Comparison of ENCODE assay signal across 24 mouse cellular contexts in genomic region chr15:83666418-83666817, GRCm38 (mm10). TPM values are rescaled to one million over a fixed set of nuclear protein-coding genes. Genes with fewer than 3 reads are reported as not detected.
A peak's percentile ranks its signal among the peaks of the same experiment; 100 is the strongest.
DNase-seq lines count a peak whose midpoint lies in the region; ATAC-seq and TF ChIP-seq lines count a peak whose summit lies in the region.
"Had no signal": no experiment of that assay in that cellular context is flagged by ENCODE, and none has a peak within 500 bp of the region (broad histone marks: within the 10 kb centered on the region; RNA-seq: fewer than 3 reads in every experiment).

No protein-coding gene starts in this region.

- H3K27ac ChIP-seq in forebrain, embryonic 10.5 days: peak overlapping the region; percentile 53; the same call in 1 of the 2 replicates
- H3K27ac ChIP-seq in forebrain, embryonic 16.5 days (ENCODE audit: low read length): no peak overlapping the region
- H3K27ac ChIP-seq in kidney, postnatal 0 days: no peak overlapping the region
- peak overlapping the region; percentile 76 for H3K27ac ChIP-seq in limb, embryonic 10.5 days
- no peak overlapping the region for H3K27ac ChIP-seq in neural tube, embryonic 13.5 days (replicated peaks)
- no peak overlapping the region for H3K27ac ChIP-seq in heart, embryonic 10.5 days
- H3K27ac ChIP-seq: forebrain, embryonic 13.5 days; hindbrain, embryonic 14.5 days; liver, embryonic 15.5 days; lung, embryonic 15.5 days had no signal

- no peak for ATAC-seq in forebrain, embryonic 16.5 days
- no peak; the same call in 1 of the 2 replicates for ATAC-seq in kidney, postnatal 0 days (replicated peaks; ENCODE audit: low FRiP score, low read depth)
- peak; percentile 52 for ATAC-seq in neural tube, embryonic 13.5 days (ENCODE audit: low read depth)
- ATAC-seq: forebrain, embryonic 13.5 days had no signal

- H3K4me3 ChIP-seq in forebrain, embryonic 10.5 days: no peak overlapping the region
- no peak overlapping the region for H3K4me3 ChIP-seq in forebrain, embryonic 16.5 days (replicated peaks; ENCODE audit: low read length)
- H3K4me3 ChIP-seq in kidney, postnatal 0 days (replicated peaks; ENCODE audit: low read depth, low read length): no peak overlapping the region
- H3K4me3 ChIP-seq in limb, embryonic 10.5 days: peak overlapping the region; percentile 14; the same call in 1 of the 2 replicates
- H3K4me3 ChIP-seq in neural tube, embryonic 13.5 days: no peak overlapping the region
- no peak overlapping the region for H3K4me3 ChIP-seq in heart, embryonic 10.5 days
- H3K4me3 ChIP-seq: forebrain, embryonic 13.5 days; heart, embryonic 13.5 days; liver, embryonic 15.5 days; lung, embryonic 15.5 days; megakaryocyte, embryonic 14.5 days had no signal

- H3K4me1 ChIP-seq in forebrain, embryonic 10.5 days: peaks cover 74% of the 10 kb centered on the region
- peaks cover 18% of the 10 kb centered on the region for H3K4me1 ChIP-seq in forebrain, embryonic 16.5 days (replicated peaks; ENCODE audit: control insufficient read depth, insufficient read depth, low read length)
- no peaks in the 10 kb centered on the region for H3K4me1 ChIP-seq in kidney, postnatal 0 days (replicated peaks; ENCODE audit: insufficient read depth, low read length)
- H3K4me1 ChIP-seq in limb, embryonic 10.5 days: peaks cover 92% of the 10 kb centered on the region
- peaks cover 36% of the 10 kb centered on the region for H3K4me1 ChIP-seq in neural tube, embryonic 13.5 days (replicated peaks)
- H3K4me1 ChIP-seq in heart, embryonic 10.5 days: peaks cover 32% of the 10 kb centered on the region
- H3K4me1 ChIP-seq: liver, embryonic 15.5 days; lung, embryonic 15.5 days; megakaryocyte, embryonic 14.5 days had no signal

- no peaks in the 10 kb centered on the region for H3K9me3 ChIP-seq in forebrain, embryonic 10.5 days
- no peaks in the 10 kb centered on the region for H3K9me3 ChIP-seq in forebrain, embryonic 16.5 days (ENCODE audit: control insufficient read depth, low read length)
- H3K9me3 ChIP-seq in kidney, postnatal 0 days (replicated peaks; ENCODE audit: low read length): no peaks in the 10 kb centered on the region
- H3K9me3 ChIP-seq in limb, embryonic 10.5 days (replicated peaks): no peaks in the 10 kb centered on the region
- H3K9me3 ChIP-seq in neural tube, embryonic 13.5 days: no peaks in the 10 kb centered on the region
- no peaks in the 10 kb centered on the region for H3K9me3 ChIP-seq in heart, embryonic 10.5 days
- H3K9me3 ChIP-seq: forebrain, embryonic 13.5 days; heart, embryonic 13.5 days; liver, embryonic 15.5 days; lung, embryonic 15.5 days; megakaryocyte, embryonic 14.5 days had no signal

- H3K4me2 ChIP-seq in forebrain, embryonic 16.5 days (ENCODE audit: low read length): no peak overlapping the region
- H3K4me2 ChIP-seq in kidney, postnatal 0 days (ENCODE audit: low read length): no peak overlapping the region
- H3K4me2 ChIP-seq in neural tube, embryonic 13.5 days: no peak overlapping the region
- H3K4me2 ChIP-seq: forebrain, embryonic 13.5 days; heart, embryonic 13.5 days; hindbrain, embryonic 14.5 days; liver, embryonic 15.5 days; lung, embryonic 15.5 days had no signal

- DNase-seq in forebrain, embryonic 10.5 days (ENCODE audit: extremely low spot score, low spot score): no peak
- peak; percentile 83 for DNase-seq in kidney, postnatal 0 days (ENCODE audit: low spot score)
- no peak for DNase-seq in kidney, postnatal 14 days
- DNase-seq in limb, embryonic 10.5 days (ENCODE audit: low spot score): peak; percentile 84
- DNase-seq in testis, postnatal 10 days (ENCODE audit: low spot score): no peak
- DNase-seq in heart, embryonic 10.5 days (ENCODE audit: low spot score): no peak
- DNase-seq: cerebellum, adult 8-10 months; gastrocnemius, postnatal 10 days; heart, adult 11 months; kidney, adult 2 months; layer of hippocampus, postnatal 36 days; liver; lung, postnatal 36 days; right cerebral cortex, postnatal 25 days; spleen, adult 18-20 months; thymus, postnatal 25 days had no signal

- WGBS in forebrain, embryonic 10.5 days: 85% methylated on average over 10 of the region's 10 CpGs
- WGBS in forebrain, embryonic 16.5 days: 92% methylated on average over 10 of the region's 10 CpGs
- WGBS in kidney, postnatal 0 days: 32% methylated on average over 10 of the region's 10 CpGs
- 15% methylated on average over 10 of the region's 10 CpGs for WGBS in limb, embryonic 10.5 days
- WGBS in neural tube, embryonic 13.5 days: 26% methylated on average over 10 of the region's 10 CpGs
- 82% methylated on average over 10 of the region's 10 CpGs for WGBS in heart, embryonic 10.5 days

- TF ChIP-seq CTCF in kidney, postnatal 0 days (IDR thresholded peaks at IDR 0.05; ENCODE audit: low read depth): no peak

- peaks cover 44% of the 10 kb centered on the region for H3K36me3 ChIP-seq in forebrain, embryonic 10.5 days (replicated peaks)
- no peaks in the 10 kb centered on the region for H3K36me3 ChIP-seq in forebrain, embryonic 16.5 days (ENCODE audit: control insufficient read depth, insufficient read depth)
- no peaks in the 10 kb centered on the region for H3K36me3 ChIP-seq in kidney, postnatal 0 days (ENCODE audit: insufficient read depth, low read length)
- peaks cover 51% of the 10 kb centered on the region for H3K36me3 ChIP-seq in limb, embryonic 10.5 days
- H3K36me3 ChIP-seq in neural tube, embryonic 13.5 days: no peaks in the 10 kb centered on the region
- no peaks in the 10 kb centered on the region for H3K36me3 ChIP-seq in heart, embryonic 10.5 days
- H3K36me3 ChIP-seq: heart, embryonic 13.5 days; liver, embryonic 15.5 days; lung, embryonic 15.5 days had no signal

- no peak overlapping the region for H3K9ac ChIP-seq in forebrain, embryonic 16.5 days (replicated peaks; ENCODE audit: low read depth, low read length)
- no peak overlapping the region for H3K9ac ChIP-seq in kidney, postnatal 0 days (ENCODE audit: low read depth, low read length)
- no peak overlapping the region for H3K9ac ChIP-seq in neural tube, embryonic 13.5 days
- H3K9ac ChIP-seq: heart, embryonic 13.5 days; hindbrain, embryonic 14.5 days; liver, embryonic 15.5 days; lung, embryonic 15.5 days had no signal

- peaks cover 35% of the 10 kb centered on the region for H3K27me3 ChIP-seq in forebrain, embryonic 10.5 days (ENCODE audit: poor library complexity, severe bottlenecking)
- no peaks in the 10 kb centered on the region for H3K27me3 ChIP-seq in forebrain, embryonic 16.5 days (replicated peaks; ENCODE audit: control insufficient read depth, insufficient read depth, low read length)
- no peaks in the 10 kb centered on the region for H3K27me3 ChIP-seq in kidney, postnatal 0 days (ENCODE audit: insufficient read depth, low read length)
- H3K27me3 ChIP-seq in limb, embryonic 10.5 days (ENCODE audit: low read depth, poor library complexity, severe bottlenecking): peaks cover 29% of the 10 kb centered on the region
- H3K27me3 ChIP-seq in neural tube, embryonic 13.5 days: peaks cover 13% of the 10 kb centered on the region
- peaks cover 18% of the 10 kb centered on the region; the same call in 1 of the 2 replicates for H3K27me3 ChIP-seq in heart, embryonic 10.5 days (ENCODE audit: insufficient read depth, poor library complexity, severe bottlenecking)
- H3K27me3 ChIP-seq: forebrain, embryonic 13.5 days; liver, embryonic 15.5 days had no signal

RNA-seq across cellular contexts. Expression of gene Scube1, which starts 58.4 kb away (rescaled TPM):
- polyA plus RNA-seq in forebrain, embryonic 10.5 days (2016; fragmentation: Nextera tagmentation; extraction: Ambion mirVana): 58.7 and 68.0 TPM in 2 replicates
- 21.9 and 23.6 TPM in 2 replicates for polyA plus RNA-seq in forebrain, embryonic 16.5 days (2015; fragmentation: Nextera tagmentation; extraction: Ambion mirVana)
- polyA plus RNA-seq in kidney, postnatal 0 days (2015; fragmentation: Nextera tagmentation; extraction: Ambion mirVana): 3.0 and 3.3 TPM in 2 replicates
- polyA plus RNA-seq in limb, embryonic 10.5 days (2016; fragmentation: Nextera tagmentation; extraction: Ambion mirVana): 124 TPM in 2 replicates
- 18.1 and 19.2 TPM in 2 replicates for polyA plus RNA-seq in neural tube, embryonic 13.5 days (2015; fragmentation: Nextera tagmentation; extraction: Ambion mirVana)
- 13.5 and 20.4 TPM in 2 replicates for polyA plus RNA-seq in heart, embryonic 10.5 days (2016; fragmentation: Nextera tagmentation; extraction: Ambion mirVana)

Comparison
In these comparisons a context has a peak if more than half of its experiments do, and no peak if none do; other contexts are left out.
1. DNase-seq: peak in kidney, postnatal 0 days (single experiment) and limb, embryonic 10.5 days (single experiment); none in forebrain, embryonic 10.5 days (single experiment), kidney, postnatal 14 days (single experiment), testis, postnatal 10 days (single experiment) and heart, embryonic 10.5 days (single experiment).
2. H3K27ac ChIP-seq: peak in forebrain, embryonic 10.5 days (single experiment) and limb, embryonic 10.5 days (single experiment); none in forebrain, embryonic 16.5 days (single experiment), kidney, postnatal 0 days (single experiment), neural tube, embryonic 13.5 days (single experiment) and heart, embryonic 10.5 days (single experiment).